36 mouse cellular contexts compared by ENCODE assay signal in genomic region chr3:144806626-144807025, GRCm38 (mm10). TPM values are rescaled to one million over a fixed set of nuclear protein-coding genes. Genes with fewer than 3 reads are reported as not detected.
"Had no signal": no experiment of that assay in that cellular context is flagged by ENCODE, and none has a peak within 500 bp of the region (broad histone marks: within the 10 kb centered on the region; RNA-seq: fewer than 3 reads in every experiment).

No protein-coding gene starts in this region.

RNA-seq across cellular contexts. Expression of gene Clca3a2, which starts 12.7 kb away (rescaled TPM):
- total RNA-seq: left cerebral cortex, adult 8-10 months; megakaryocyte progenitor cell, adult 5-6 weeks; megakaryocyte, adult 5-6 weeks; megakaryocyte-erythroid progenitor cell, adult 5-6 weeks; monocyte, adult 5-6 weeks had no signal
- polyA plus RNA-seq: limb, embryonic 10.5 days; limb, embryonic 11.5 days; limb, embryonic 12.5 days; liver, embryonic 12.5 days; liver, embryonic 13.5 days; liver, embryonic 14.5 days; liver, embryonic 15.5 days; liver, embryonic 16.5 days; liver, postnatal 0 days; lung, embryonic 14.5 days; macrophage; midbrain, embryonic 10.5 days; midbrain, embryonic 11.5 days; midbrain, embryonic 12.5 days; midbrain, embryonic 13.5 days; midbrain, embryonic 14.5 days; myocyte; neural tube, embryonic 11.5 days; neural tube, embryonic 12.5 days had no signal

RNA-seq across cellular contexts. Expression of gene Clca3b, which starts 42.5 kb away (rescaled TPM):
- total RNA-seq: left cerebral cortex, adult 2 months; left cerebral cortex, adult 8-10 months; left cerebral cortex, postnatal 10 days; left cerebral cortex, postnatal 14 days; left cerebral cortex, postnatal 25 days; left cerebral cortex, postnatal 36 days; left cerebral cortex, postnatal 4 days; liver, adult 2 months; megakaryocyte progenitor cell, adult 5-6 weeks; megakaryocyte, adult 5-6 weeks; megakaryocyte-erythroid progenitor cell, adult 5-6 weeks; monocyte, adult 5-6 weeks had no signal
- polyA plus RNA-seq: limb, embryonic 10.5 days; limb, embryonic 12.5 days; limb, embryonic 13.5 days; limb, embryonic 14.5 days; limb, embryonic 15.5 days; liver, adult 2 months; liver, embryonic 11.5 days; liver, embryonic 12.5 days; liver, embryonic 13.5 days; liver, embryonic 14.5 days; liver, embryonic 15.5 days; liver, postnatal 0 days; lung, embryonic 14.5 days; lung, postnatal 0 days; macrophage; midbrain, embryonic 10.5 days; midbrain, embryonic 11.5 days; midbrain, embryonic 12.5 days; midbrain, embryonic 13.5 days; midbrain, embryonic 14.5 days; myocyte; neural tube, embryonic 11.5 days; neural tube, embryonic 12.5 days had no signal

RNA-seq across cellular contexts. Expression of gene Clca3a1, which starts 45.8 kb away (rescaled TPM):
- total RNA-seq: monocyte, adult 5-6 weeks had no signal
- polyA plus RNA-seq: macrophage; midbrain, embryonic 10.5 days; midbrain, embryonic 11.5 days; myocyte had no signal
